Mouse (Mus musculus) CD4-positive helper T cell, adult 2 months (primary cell): Measurements from ENCODE around the gene Dtymk.
A peak's percentile ranks its signal among the peaks of the same experiment; 100 is the strongest.
"Not testable (repeated sequence)": the region's sequence is repeated elsewhere in the genome, so short reads cannot be mapped to it uniquely, and the experiment has no call there.

Experiments
- DNase-seq: peaks from one replicate; pipeline ENCODE4 v3.0.0-alpha.2; 2012; ENCODE audit warnings: low read depth, missing footprints, low spot score

The Dtymk gene

DNA sequence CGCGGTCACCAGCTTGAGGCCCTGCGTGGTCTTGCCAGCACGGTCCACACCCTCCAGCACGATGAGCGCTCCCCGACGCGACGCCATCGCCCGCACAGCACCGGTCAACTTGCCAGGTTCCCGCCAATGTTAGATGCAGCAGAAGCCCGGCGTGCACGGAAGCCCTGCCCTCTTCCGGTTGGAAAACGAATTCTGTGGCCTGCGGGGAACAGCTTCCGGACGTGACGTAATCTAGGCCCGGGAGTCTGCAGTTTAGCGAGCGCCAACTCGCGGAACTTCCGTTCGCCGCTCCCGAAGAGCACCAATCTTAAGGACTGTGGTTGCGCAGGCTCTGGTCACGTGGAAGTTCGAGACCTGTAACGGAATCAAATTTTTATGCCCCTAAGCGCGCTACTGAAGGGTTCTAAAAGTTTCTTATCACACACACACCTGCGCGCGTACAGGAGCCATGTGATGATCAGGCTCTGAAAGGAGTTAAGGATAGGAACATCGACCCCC, at the start of gene Dtymk:
Gene Dtymk, minus strand, starts transcription at position 194 of the 498 bp plus-strand sequence.
- DNase-seq: peak; percentile 97

DNA sequence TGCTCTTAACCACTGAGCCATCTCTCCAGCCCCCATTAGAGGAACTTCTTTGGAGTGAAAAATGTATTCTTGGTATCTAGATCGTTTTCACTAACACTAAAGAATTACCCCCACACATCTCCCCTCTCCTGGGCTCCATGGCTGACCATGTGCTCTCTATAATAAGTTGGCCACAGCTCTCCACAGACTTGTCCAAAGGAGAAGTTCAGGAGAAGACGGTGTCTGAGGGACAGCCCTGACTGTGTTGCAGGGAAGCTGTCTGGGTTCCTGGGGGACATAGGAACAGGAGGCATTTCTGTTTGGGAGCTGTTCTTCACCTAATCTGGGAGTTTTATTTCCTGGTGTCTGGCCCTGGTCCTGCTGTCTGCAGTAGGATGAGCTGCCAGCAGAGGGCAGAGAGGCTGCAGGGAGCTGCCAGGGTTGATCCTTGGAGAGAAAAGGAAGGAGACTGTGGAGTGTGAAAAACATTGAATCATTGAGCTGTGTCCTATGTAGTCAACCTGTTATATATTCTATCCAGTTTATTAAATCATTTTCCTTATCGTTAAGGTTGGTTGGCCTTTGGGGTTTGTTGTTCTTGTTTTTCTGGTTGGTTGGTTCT, 44.1 kb upstream of the Dtymk start:
- not testable (repeated sequence) for DNase-seq

DNA sequence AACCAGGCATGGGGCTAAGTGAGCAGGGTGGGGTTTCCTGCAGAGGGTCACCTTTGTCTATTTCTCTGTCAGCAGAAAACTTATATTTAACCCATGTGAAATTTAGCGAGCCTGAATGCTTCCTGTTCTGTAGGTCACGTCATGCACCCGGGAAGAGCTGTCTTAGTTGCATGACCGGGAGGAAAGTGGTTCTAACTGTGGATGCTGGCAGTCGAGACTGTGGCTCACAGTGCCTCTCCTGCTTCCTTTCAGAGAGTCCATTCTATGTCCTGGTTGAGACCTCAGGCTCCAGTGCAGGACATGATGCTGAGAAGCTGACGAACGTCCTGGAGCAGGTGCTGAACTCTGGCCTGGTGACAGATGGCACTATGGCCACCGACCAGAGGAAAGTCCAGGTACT, 36.8 kb upstream of the Dtymk start:
- DNase-seq: not testable (repeated sequence)

DNA sequence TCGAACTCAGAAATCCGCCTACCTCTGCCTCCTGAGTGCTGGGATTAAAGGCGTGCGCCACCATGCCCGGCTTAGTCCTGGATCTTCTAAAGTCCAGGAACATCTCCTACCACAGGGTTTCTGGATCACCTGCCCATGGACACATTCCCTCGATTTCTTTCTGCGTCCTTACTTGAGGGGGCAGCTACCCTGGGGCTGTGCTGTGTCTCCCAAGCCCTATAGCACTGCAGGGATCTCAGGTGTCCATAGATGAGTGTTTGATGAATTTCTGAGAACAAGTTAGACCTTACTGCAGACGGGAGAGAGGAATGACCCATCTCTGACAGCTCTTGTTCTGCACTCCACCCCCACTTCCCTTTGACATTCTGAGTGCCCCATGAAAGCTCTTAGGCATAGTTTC, 35.6 kb upstream of the Dtymk start:
- DNase-seq: no peak

DNA sequence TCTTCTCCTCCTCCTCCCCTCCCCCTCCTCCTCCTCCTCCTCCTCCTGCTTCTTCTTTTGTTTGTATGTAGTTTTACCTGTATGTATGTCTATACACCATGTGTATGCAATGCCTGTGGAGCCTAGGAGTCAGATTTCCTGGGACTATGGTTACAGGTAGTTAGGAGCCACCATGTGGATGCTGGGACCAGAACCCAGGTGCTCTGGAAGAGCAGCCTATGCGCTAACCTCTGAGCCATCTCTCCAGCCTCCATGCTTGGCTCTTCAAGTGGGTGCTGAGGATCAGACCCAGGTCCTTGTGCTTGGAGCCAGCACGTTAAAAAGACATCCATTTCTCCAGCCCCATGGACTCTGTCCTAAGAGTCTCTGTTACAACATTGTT, 34.8 kb upstream of the Dtymk start:
- no peak for DNase-seq

DNA sequence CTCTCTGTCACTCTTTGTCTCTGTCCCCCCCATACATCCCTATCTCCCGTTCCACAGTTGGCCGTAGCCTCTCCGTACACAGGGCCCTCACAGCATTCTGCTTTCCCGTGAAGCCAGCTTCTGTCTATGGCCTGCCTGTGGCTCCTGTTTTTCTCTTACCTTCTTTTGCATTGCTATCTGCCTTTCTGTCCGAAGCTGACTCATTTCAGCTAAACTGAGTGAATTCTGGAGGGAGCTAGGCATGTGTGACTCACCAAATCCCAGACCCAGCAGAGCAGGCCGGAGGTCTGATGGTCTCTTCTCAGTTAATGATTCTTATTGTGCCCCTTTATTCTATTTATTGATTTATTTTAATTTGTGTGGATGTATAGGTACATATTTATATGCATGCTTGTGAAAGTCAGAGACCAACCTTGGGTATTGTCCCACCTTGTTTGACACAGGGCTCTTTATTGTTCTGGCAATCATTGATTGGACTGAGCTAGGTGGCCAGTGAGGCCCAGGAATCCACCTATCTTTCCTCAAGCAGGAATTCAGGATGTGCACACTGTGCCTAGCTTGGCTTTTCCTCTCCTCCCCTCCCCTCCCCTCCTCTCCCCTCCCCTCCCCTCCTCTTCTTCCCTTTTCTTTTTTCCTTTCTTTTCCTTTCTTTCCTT, 34.3 kb upstream of the Dtymk start:
- no peak for DNase-seq

DNA sequence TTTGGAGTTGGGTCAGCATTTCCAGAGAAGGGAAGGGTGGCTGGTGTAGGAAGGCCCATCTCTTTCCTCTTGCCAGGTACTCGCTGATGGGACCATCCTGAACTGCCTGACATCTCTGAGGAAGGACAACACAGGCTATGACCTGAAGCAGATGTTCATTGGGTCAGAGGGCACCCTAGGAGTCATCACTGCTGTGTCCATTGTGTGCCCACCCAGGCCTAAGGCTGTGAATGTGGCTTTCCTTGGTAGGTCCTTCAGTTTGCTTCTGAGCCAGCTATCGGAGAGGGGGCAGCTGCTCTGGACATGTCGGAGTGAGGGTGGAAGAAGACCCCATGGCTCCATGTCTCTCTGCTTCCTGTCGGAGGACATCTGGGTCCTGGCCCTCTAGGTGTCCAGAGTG, 33.5 kb upstream of the Dtymk start:
- DNase-seq: no peak

DNA sequence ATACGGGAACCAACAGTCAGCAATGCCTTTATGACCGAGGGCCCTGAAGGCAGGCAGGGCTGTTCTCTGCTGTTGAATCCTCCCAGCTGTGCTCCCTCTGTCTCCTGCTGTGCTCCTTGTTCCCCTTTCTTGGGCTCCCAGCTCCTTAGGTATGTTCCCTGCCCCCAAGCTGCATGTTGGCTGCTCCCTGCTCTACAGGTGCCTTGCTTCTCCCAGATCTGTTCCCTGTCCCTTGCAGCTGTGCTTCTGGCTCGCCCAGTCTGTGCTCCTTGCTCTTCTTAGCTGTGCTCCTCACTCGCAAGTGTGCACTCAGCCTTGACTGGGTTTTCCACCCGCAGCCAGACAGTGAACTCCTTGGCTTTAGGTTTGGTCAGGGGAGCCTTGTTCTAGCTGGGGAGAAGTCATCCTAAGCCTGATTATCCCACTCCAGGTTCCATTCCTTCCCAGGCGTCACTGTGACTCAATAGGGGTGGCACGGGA, 33.0 kb upstream of the Dtymk start:
- no peak for DNase-seq

DNA sequence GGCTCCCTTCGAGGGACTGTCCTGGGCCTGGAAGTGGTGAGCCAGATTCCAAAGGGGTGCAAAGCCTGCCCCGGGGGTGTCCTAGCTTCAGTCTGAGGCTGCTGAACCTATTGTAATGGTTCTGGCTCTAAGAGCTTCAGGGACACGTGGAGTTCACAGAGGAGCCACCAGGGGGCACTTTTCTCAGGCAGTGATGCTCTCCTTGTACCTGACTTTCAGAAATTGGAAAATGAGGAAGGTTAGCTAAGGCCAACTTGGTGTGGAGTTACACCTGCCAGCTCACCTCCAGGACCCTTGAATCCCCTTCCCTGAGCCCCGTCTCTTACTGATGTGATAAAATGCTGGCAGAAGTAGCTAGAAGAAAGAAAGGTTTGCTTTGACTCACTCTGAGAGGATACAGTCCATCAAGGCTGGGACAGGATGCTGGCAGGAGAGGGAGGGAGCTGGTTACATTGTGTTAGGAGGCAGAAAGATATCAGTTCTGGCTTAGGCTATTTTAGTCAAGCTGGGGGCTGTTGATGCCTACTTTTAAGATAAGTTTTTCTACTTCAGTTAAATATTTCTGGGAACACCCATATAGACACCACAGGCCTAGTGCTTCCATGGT, 31.1 kb upstream of the Dtymk start:
- DNase-seq: not testable (repeated sequence)

DNA sequence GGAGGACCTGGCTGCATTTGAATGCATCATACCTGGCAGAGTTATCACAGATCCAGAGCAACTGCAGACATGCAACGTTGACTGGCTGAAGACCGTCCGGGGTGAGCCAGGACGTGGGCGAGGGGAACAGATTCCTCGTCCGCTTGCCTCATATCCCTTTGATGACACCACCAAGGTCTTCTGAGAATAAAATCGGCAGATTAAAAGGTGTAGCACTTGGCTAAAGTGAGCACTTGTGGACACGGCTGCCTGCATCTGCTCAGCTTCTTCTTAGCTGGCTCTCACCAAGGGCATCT, 24.8 kb upstream of the Dtymk start:
- no peak for DNase-seq

DNA sequence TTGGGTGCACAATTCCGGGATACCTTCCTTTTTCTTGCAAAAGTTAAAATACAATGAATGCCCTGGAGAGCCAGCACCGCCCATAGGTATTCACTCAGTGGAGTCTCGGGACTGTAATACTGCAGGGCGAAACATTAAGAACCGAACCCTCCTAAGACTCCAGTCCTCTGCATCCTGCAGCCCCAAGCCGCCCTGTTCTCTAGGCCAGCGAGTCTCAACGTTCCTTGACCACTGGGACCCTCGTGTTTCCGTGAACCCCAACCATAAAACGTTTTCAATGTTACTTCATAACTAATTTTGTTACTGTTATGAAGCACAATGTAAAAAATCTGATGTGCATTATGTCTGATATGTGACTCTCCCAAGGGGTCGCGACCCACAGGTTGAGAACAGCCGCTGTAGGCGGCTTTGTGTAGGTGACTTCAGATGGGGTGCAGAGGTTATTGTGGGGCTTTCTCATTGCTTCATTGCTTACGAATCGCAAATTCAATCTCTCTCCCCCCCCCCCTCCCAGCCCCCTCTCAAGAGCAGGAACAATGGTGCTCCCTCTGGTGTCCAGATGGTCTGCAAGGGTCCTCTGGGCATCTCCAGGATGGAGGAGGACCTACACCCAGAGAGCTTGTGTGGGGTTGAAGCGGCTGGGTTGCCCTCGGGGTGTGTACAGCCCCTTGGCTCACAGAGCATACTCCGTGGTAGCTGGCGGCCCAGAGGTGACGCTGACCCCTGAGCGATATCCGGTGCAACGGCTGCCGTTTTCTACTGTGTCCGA, 24.2 kb upstream of the Dtymk start:
- peak; percentile 10 for DNase-seq

DNA sequence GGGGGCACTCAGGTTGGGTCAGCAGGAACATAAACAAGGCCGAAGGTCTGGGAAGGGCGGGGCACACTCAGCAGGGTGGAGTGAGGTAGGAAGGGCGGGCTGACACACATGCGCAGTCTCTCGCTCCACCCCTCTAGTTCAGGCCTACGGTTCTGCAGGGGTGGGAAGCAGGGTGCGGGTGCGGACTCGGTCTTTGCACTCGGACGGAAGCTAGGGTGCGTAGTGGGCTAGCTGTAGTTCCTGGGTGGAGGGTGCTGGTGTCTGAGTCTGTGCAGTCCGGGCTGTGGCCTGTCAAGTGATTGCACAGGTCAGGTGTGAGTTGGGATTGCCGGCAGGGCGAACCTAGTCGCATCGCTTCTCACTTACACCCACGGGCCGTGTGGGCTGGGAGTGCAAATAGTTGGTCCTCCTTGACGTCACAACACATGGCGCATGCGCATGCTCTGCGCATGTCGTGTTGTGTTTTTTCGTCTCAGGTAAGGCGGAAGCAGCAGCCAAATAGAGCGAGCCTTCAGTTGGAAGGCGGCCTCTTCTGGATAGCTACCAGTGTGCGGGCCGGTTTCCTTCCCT, 23.5 kb upstream of the Dtymk start:
- DNase-seq: peak; percentile 99

DNA sequence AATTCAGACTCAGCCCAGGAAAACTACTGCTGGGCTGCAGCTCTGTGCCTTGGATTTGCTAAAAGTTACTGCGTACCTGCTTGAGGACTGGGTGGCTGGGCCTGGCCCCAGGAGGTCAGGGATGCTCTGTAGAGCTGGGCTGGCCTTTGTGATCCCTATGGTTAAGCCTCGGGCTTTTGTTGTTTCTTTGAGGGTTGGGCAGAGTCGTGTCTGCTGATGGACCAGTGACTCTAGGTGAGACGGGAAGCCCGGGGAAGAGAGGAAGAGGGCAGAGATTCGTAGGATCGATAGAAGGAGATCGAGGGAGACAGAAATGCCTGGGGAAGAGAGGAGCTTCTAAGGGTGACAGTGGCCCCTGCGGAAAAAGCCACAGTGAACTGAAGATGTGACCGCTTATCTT, 22.9 kb upstream of the Dtymk start, which contains the start of gene D2hgdh:
Gene D2hgdh, plus strand, starts transcription at position 301 of the 400 bp plus-strand sequence.
- no peak for DNase-seq

DNA sequence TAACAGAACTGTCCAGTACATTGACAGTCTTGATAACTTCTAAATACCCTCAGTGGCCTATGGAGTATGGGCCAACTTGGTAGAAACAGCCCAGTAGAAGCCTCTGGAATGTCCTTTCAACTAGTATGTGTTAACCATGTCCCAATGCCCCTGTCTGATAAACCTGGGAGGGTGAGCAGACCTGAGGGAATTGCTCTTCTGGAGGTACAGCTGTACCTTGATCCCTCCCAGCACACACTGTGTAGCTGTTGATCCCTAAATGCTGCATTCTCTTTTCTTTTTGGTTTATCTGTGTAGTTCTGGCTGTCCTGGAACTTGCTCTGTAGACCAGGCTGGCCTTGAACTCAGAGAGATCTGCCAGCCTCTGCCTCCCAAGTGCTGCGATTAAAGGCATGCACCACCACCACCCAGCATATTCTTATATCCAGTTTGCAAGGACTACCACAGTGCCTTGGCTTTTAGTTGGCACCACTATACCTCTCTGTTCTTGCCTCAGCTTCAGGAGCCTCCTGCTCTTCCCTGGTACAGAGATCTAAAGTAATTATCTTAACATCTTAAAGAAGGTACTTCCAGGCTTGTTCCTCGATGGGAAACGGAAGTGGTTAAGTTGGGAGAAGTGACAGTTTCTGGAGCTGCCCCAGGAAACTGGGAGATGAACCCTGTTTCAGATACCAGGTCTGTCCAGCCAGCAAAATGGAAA, 22.2 kb upstream of the Dtymk start:
- peak; percentile 6 for DNase-seq

DNA sequence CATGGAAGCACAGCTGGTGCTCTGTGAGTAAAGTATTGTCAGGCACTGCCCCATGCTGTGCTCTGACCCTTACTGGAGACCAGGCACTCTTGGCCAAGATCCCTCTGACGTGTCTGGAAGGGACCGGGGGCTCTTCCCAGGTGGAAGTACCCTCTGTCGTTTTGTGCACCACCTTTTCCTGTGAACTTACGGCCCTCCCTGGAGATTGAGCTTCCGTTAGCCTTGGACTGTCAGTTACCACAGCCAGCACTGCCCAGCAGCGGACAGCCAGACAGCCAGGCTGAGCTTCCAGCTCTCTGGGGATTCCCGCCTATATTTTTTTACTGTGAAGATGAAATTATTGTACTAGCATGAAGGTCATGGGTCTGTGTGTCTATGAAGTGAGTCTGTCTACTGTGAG, 17.0 kb upstream of the Dtymk start:
- no peak for DNase-seq

DNA sequence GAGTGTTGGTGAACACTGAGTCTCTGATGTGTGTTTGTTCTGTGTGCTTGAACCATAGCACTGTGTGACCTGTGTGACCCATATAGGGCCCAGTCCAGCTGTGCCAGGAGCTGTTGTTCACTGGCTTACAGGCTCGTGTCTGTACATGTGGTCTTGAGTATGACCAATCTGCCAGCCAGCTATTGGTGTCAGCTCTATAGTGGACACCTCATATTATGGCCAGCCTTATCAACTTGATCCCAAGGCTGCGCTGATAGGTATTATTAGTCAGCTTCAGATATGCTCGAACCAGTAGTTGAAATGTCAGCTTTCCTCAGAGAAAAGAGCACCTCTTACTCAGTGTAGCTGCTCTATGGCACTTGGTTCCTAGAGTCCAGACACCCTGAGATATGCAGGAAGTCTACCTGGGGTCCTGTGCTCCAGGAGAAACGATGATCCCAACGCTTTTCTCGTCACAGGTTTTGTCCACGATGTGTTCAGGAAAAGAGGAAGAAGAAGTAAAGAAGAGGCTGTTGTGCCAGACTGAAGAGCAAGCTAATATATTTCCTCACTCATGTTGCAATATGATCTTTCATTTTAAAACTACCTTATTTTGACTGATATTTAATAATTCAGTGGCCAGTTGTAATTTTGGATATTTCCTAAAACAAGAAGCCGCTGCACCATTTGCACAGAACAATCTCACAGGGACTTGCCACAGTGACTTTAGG, 16.2 kb upstream of the Dtymk start:
- no peak for DNase-seq

DNA sequence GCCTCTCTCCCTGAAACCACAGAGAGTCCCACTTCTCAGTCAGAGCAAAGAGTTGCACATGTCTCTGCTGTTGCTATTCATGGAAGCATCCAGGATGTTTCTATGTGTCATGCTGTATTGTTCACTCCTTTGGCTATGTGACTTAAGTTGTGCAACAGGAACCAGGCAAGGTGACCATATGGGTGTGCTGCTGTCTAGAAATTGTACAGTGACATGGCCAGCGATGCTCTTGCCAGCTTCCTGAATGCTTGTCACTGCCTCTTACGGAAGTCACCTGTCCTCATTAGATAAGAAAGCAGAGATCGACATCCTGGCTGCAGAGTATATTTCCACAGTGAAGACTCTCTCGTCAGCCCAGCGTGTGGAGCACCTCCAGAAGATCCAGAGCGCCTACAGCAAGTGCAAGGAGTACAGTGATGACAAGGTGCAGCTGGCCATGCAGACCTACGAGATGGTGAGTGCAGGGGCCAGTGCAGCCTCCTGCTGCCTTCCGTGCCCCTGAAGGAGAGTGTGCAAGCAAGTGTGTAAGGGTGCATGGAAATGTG, 9.8 kb upstream of the Dtymk start:
- DNase-seq: no peak

DNA sequence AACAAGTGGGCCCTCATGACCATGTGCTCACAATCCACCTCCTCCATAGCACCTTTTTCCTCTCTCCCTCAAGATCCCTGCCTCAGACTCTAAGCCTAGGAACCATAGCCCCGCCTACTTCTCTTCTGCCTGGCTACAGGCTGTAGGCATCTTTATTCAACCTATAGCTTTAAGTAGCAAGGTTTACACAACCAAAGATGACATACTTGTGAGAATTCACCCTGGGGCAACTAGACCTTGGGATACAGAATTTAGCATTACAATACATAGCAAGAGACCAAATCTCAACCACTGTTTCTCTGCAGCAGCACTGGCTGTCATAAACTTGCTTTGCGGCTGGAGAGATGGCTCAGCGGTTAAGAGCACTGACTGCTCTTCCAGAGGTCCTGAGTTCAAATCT, 8.3 kb upstream of the Dtymk start:
- DNase-seq: no peak

DNA sequence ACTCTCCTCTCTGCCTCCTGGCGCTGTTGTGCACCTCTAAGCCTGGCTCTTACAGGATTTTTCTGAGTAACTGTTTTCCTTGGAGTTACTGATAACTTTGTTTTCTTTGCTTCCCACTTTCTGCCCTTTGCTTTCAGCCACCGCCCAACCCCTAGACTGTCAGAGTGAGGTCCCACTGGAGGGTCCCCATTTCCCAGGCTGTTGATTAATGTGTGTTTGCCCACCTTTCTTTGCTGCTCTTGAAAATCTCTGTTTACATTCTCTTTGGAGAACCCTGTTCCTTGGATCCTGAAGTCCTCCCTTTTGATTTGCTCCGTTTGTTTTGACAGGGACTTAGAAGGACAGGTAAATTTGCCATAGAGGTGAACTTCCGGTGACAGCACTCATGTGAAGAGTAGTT, 7.1 kb upstream of the Dtymk start:
- no peak for DNase-seq

DNA sequence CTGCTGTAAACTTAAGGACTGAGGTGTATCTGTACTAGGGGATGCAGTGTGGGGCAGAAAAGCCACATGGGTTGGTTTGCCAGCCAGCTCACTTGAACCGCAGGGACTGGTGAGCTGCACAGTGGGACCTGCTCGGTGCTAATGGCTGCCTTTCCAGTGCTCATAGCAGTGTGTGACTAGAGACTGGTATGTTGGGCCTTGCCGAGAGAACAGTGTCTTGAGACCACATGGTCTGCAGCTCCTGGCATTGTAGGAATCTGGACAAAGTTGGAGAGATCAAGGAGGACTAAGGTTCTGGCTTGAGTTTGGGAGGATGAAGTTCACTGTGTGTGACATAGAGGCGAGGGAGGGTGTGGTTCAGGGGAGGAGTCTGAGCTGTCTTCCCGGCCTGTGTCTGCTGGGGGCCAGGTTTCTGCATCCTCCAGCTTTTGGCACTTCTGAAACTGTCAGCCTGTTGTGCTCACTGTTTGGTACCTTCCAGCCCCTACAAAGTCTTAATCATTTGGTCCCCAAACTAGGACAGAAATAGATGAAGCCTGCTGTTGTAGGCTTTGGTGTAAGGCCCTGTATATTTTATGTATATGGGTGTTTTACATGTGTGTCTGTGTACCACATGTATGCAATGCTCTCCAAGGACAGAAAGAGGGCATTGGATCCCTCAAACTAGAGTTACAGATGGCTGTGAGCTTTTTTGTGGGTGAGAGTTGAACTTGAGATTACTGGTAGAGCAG, 3.7 kb upstream of the Dtymk start:
- DNase-seq: peak; percentile 18
